Comparison of ENCODE assay signal across 11 mouse cellular contexts in the genomic region with DNA sequence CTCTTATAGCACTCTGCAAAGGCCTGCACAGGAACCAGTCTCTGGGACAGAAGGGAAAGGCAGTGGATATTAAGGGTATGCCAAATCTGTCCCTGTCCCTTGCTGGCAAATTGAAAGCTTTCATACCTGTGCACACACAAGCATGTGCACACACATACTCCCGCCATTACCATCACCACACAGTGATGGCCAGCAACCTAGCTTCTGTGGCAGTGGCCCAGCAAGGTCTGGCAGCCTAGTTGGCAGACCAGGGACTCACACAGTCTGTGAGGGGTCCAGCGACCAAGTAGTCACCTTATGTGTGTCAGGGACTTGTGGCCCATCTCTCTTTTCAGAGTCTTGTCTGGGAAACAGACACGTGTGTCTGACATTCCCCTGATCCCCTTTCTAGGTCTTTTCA. TPM values are rescaled to one million over a fixed set of nuclear protein-coding genes. Genes with fewer than 3 reads are reported as not detected.
DNase-seq lines count a peak whose midpoint lies in the region; ATAC-seq lines count a peak whose summit lies in the region.
"Had no signal": no experiment of that assay in that cellular context is flagged by ENCODE, and none has a peak within 500 bp of the region (broad histone marks: within the 10 kb centered on the region; RNA-seq: fewer than 3 reads in every experiment).

No protein-coding gene starts in this region.

- H3K27ac ChIP-seq in embryonic facial prominence, embryonic 12.5 days, result peak overlapping the region; percentile 69
- peak overlapping the region; percentile 76; the same call in 1 of the 2 replicates for H3K27ac ChIP-seq in hindbrain, embryonic 16.5 days (ENCODE audit: low read depth, low read length)
- peak overlapping the region; percentile 85; the same call in 1 of the 2 replicates for H3K27ac ChIP-seq in midbrain, embryonic 13.5 days

- H3K4me2 ChIP-seq in embryonic facial prominence, embryonic 12.5 days (replicated peaks), result peak overlapping the region; percentile 71; the same call in 1 of the 2 replicates
- H3K4me2 ChIP-seq in hindbrain, embryonic 16.5 days (ENCODE audit: low read length), result no peak overlapping the region; the same call in 1 of the 2 replicates
- peak overlapping the region; percentile 63 for H3K4me2 ChIP-seq in midbrain, embryonic 13.5 days (replicated peaks)

- intact Hi-C loops in gastrocnemius, postnatal 36 days (cut with DNase I), result no loop called here

- no peaks in the 10 kb centered on the region for H3K27me3 ChIP-seq in embryonic facial prominence, embryonic 12.5 days
- H3K27me3 ChIP-seq in hindbrain, embryonic 16.5 days (replicated peaks; ENCODE audit: control insufficient read depth, insufficient read depth, low read length), result no peaks in the 10 kb centered on the region
- H3K27me3 ChIP-seq in midbrain, embryonic 13.5 days, result no peaks in the 10 kb centered on the region
- H3K27me3 ChIP-seq: Patski had no signal

- H3K9me3 ChIP-seq in embryonic facial prominence, embryonic 12.5 days, result no peaks in the 10 kb centered on the region
- no peaks in the 10 kb centered on the region for H3K9me3 ChIP-seq in hindbrain, embryonic 16.5 days (ENCODE audit: control insufficient read depth, low read length)
- no peaks in the 10 kb centered on the region for H3K9me3 ChIP-seq in midbrain, embryonic 13.5 days

- H3K36me3 ChIP-seq in embryonic facial prominence, embryonic 12.5 days, result peaks cover 11% of the 10 kb centered on the region; the same call in 1 of the 2 replicates
- H3K36me3 ChIP-seq in hindbrain, embryonic 16.5 days (ENCODE audit: control insufficient read depth, insufficient read depth, low read length), result peaks cover 1% of the 10 kb centered on the region; the same call in 1 of the 2 replicates
- peaks cover 12% of the 10 kb centered on the region for H3K36me3 ChIP-seq in midbrain, embryonic 13.5 days

- DNase-seq in kidney, adult 9 months, result peak; percentile 20
- DNase-seq in kidney, adult 11 months, result no peak
- DNase-seq in gastrocnemius, postnatal 36 days, result no peak
- no peak for DNase-seq in embryo, embryonic 9.5 days (ENCODE audit: extremely low spot score)
- DNase-seq in Muller cell, postnatal 12 days (ENCODE audit: inconsistent ontology term), result no peak
- DNase-seq: cerebellum, adult 9-10 months; kidney, adult 18-20 months had no signal

- peak overlapping the region; percentile 32; the same call in 1 of the 2 replicates for H3K4me3 ChIP-seq in embryonic facial prominence, embryonic 12.5 days
- H3K4me3 ChIP-seq in hindbrain, embryonic 16.5 days (ENCODE audit: low read length), result no peak overlapping the region
- no peak overlapping the region for H3K4me3 ChIP-seq in midbrain, embryonic 13.5 days (replicated peaks)

- H3K9ac ChIP-seq in embryonic facial prominence, embryonic 12.5 days, result peak overlapping the region; percentile 46; the same call in 1 of the 2 replicates
- H3K9ac ChIP-seq in hindbrain, embryonic 16.5 days (ENCODE audit: low read depth, low read length), result no peak overlapping the region; the same call in 1 of the 2 replicates
- peak overlapping the region; percentile 63; the same call in 1 of the 2 replicates for H3K9ac ChIP-seq in midbrain, embryonic 13.5 days (replicated peaks)

- no peak for ATAC-seq in embryonic facial prominence, embryonic 12.5 days (ENCODE audit: insufficient number of reproducible peaks, insufficient read depth, low FRiP score, low TSS enrichment)
- ATAC-seq in hindbrain, embryonic 16.5 days, result no peak
- no peak for ATAC-seq in midbrain, embryonic 13.5 days
- ATAC-seq: Patski had no signal

- 63% methylated on average over 3 of the region's 3 CpGs for WGBS in embryonic facial prominence, embryonic 12.5 days
- 60% methylated on average over 3 of the region's 3 CpGs for WGBS in hindbrain, embryonic 16.5 days
- 60% methylated on average over 3 of the region's 3 CpGs for WGBS in midbrain, embryonic 13.5 days

- H3K4me1 ChIP-seq in embryonic facial prominence, embryonic 12.5 days, result peaks cover 57% of the 10 kb centered on the region
- peaks cover 41% of the 10 kb centered on the region for H3K4me1 ChIP-seq in hindbrain, embryonic 16.5 days (ENCODE audit: control insufficient read depth, insufficient read depth, low read depth, low read length)
- peaks cover 69% of the 10 kb centered on the region for H3K4me1 ChIP-seq in midbrain, embryonic 13.5 days (replicated peaks)

RNA-seq across cellular contexts. Expression of a gene that starts 11.2 kb away (rescaled TPM):
- 54.8 and 56.6 TPM in 2 replicates for polyA plus RNA-seq in embryonic facial prominence, embryonic 12.5 days (2016; fragmentation: Nextera tagmentation; extraction: Ambion mirVana)
- 42.5 and 44.8 TPM in 2 replicates for polyA plus RNA-seq in hindbrain, embryonic 16.5 days (2015; fragmentation: Nextera tagmentation; extraction: Ambion mirVana)
- 38.5 and 46.0 TPM in 2 replicates for polyA plus RNA-seq in midbrain, embryonic 13.5 days (2015; fragmentation: Nextera tagmentation; extraction: Ambion mirVana)
- total RNA-seq in gastrocnemius, postnatal 36 days (2021), result 10 to 100 TPM; 18.4 to 21.0 TPM
